In the genomic region with DNA sequence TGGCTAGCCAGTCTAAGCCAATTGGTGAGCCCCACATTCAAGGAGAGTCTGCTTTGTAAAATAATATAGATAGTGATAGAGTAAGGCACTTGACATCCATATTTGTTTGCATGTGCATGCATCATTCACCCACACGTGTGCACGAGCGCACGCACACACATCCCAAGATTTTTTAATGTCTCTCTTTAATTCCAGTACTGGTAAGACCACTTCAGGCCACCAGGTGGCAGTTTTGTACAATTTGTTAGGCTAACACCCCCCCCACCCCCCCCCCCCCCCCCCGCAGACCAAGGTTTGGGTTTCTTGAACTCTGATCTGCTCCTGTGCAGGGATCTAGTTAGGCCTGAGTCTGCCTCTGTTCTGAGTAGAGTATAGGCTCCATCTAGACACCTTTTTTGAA, we compare ENCODE assay signal across 14 mouse cellular contexts. TPM values are rescaled to one million over a fixed set of nuclear protein-coding genes. Genes with fewer than 3 reads are reported as not detected.
A peak's percentile ranks its signal among the peaks of the same experiment; 100 is the strongest.
DNase-seq lines count a peak whose midpoint lies in the region; ATAC-seq and TF ChIP-seq lines count a peak whose summit lies in the region.
"Had no signal": no experiment of that assay in that cellular context is flagged by ENCODE, and none has a peak within 500 bp of the region (broad histone marks: within the 10 kb centered on the region; RNA-seq: fewer than 3 reads in every experiment).

No protein-coding gene starts in this region.

- H3K9ac ChIP-seq in kidney, embryonic 16.5 days (replicated peaks; ENCODE audit: low read length): no peak overlapping the region
- no peak overlapping the region for H3K9ac ChIP-seq in stomach, postnatal 0 days (ENCODE audit: low read length)
- no peak overlapping the region for H3K9ac ChIP-seq in forebrain, embryonic 13.5 days
- H3K9ac ChIP-seq: liver, embryonic 15.5 days had no signal

- no peak for TF ChIP-seq POLR2A in kidney, adult 2 months (IDR thresholded peaks at IDR 0.05; ENCODE audit: low read depth, low read length)

- no peak for ATAC-seq in kidney, embryonic 16.5 days (ENCODE audit: low FRiP score, low TSS enrichment)
- no peak for ATAC-seq in stomach, postnatal 0 days (ENCODE audit: low FRiP score, low TSS enrichment)
- ATAC-seq in forebrain, embryonic 13.5 days: no peak

- H3K4me1 ChIP-seq in kidney, adult 2 months (ENCODE audit: control insufficient read depth, insufficient read depth, low read length): no peaks in the 10 kb centered on the region
- no peaks in the 10 kb centered on the region for H3K4me1 ChIP-seq in kidney, embryonic 16.5 days (ENCODE audit: insufficient read depth, low read length)
- no peaks in the 10 kb centered on the region for H3K4me1 ChIP-seq in stomach, postnatal 0 days (replicated peaks; ENCODE audit: control insufficient read depth, insufficient read depth)
- no peaks in the 10 kb centered on the region for H3K4me1 ChIP-seq in forebrain, embryonic 13.5 days
- H3K4me1 ChIP-seq: liver, embryonic 15.5 days had no signal

- no peak overlapping the region for H3K4me2 ChIP-seq in kidney, embryonic 16.5 days (replicated peaks; ENCODE audit: low read depth, low read length)
- no peak overlapping the region for H3K4me2 ChIP-seq in stomach, postnatal 0 days (replicated peaks; ENCODE audit: low read depth)
- no peak overlapping the region for H3K4me2 ChIP-seq in forebrain, embryonic 13.5 days
- H3K4me2 ChIP-seq: liver, embryonic 15.5 days had no signal

- no peaks in the 10 kb centered on the region for H3K36me3 ChIP-seq in kidney, adult 2 months (ENCODE audit: control insufficient read depth, insufficient read depth, low read length)
- no peaks in the 10 kb centered on the region for H3K36me3 ChIP-seq in kidney, embryonic 16.5 days (ENCODE audit: insufficient read depth, low read length)
- H3K36me3 ChIP-seq in stomach, postnatal 0 days (ENCODE audit: control insufficient read depth, insufficient read depth, low read length): no peaks in the 10 kb centered on the region
- H3K36me3 ChIP-seq in forebrain, embryonic 13.5 days (ENCODE audit: poor library complexity, severe bottlenecking): no peaks in the 10 kb centered on the region
- H3K36me3 ChIP-seq: liver, embryonic 15.5 days had no signal

- WGBS in kidney, adult 2 months: 77% methylated on average over 4 of the region's 5 CpGs
- WGBS in kidney, embryonic 16.5 days: 81% methylated on average over 4 of the region's 5 CpGs
- WGBS in stomach, postnatal 0 days: 87% methylated on average over 4 of the region's 5 CpGs
- WGBS in forebrain, embryonic 13.5 days: 89% methylated on average over 4 of the region's 5 CpGs

- 0 out of 2 replicates have a peak, but pooled peaks have one; percentile 20 for TF ChIP-seq CTCF in kidney, adult 2 months (conservative IDR thresholded peaks at IDR 0.05; ENCODE audit: insufficient read depth, insufficient read length, low read depth, low read length)
- TF ChIP-seq CTCF in stomach, postnatal 0 days (IDR thresholded peaks at IDR 0.05; ENCODE audit: low read depth): 0 out of 2 replicates have a peak, but pooled peaks have one; percentile 23

- no peak overlapping the region for H3K4me3 ChIP-seq in kidney, adult 2 months (ENCODE audit: insufficient read depth, low read depth, low read length)
- no peak overlapping the region for H3K4me3 ChIP-seq in kidney, embryonic 16.5 days (ENCODE audit: low read length)
- H3K4me3 ChIP-seq in stomach, postnatal 0 days (ENCODE audit: low read depth, low read length): no peak overlapping the region
- no peak overlapping the region for H3K4me3 ChIP-seq in forebrain, embryonic 13.5 days
- H3K4me3 ChIP-seq: liver, embryonic 15.5 days had no signal

- TF ChIP-seq EP300 in stomach, postnatal 0 days (optimal IDR thresholded peaks at IDR 0.05): no peak

- H3K27ac ChIP-seq in kidney, adult 2 months (ENCODE audit: insufficient read depth, low read depth, low read length): no peak overlapping the region
- H3K27ac ChIP-seq in kidney, embryonic 16.5 days (ENCODE audit: low read length): no peak overlapping the region
- H3K27ac ChIP-seq in stomach, postnatal 0 days (replicated peaks): no peak overlapping the region
- H3K27ac ChIP-seq in forebrain, embryonic 13.5 days: no peak overlapping the region
- H3K27ac ChIP-seq: liver, embryonic 15.5 days had no signal

- H3K9me3 ChIP-seq in kidney, embryonic 16.5 days (ENCODE audit: low read length): no peaks in the 10 kb centered on the region
- no peaks in the 10 kb centered on the region for H3K9me3 ChIP-seq in stomach, postnatal 0 days (ENCODE audit: control insufficient read depth, low read length)
- H3K9me3 ChIP-seq in forebrain, embryonic 13.5 days (replicated peaks): no peaks in the 10 kb centered on the region
- H3K9me3 ChIP-seq: liver, embryonic 15.5 days had no signal

- DNase-seq in adrenal gland, postnatal 14 days: peak; percentile 27
- DNase-seq in adrenal gland, postnatal 25 days: no peak
- DNase-seq in kidney, adult 2 months: peak; percentile 31
- peak; percentile 18 for DNase-seq in urinary bladder, postnatal 14 days (ENCODE audit: low spot score)
- no peak for DNase-seq in urinary bladder, adult 2 months (ENCODE audit: low spot score)
- no peak for DNase-seq in stomach, postnatal 0 days (ENCODE audit: low spot score)
- DNase-seq: cerebellum, adult 9-11 months had no signal

- no peaks in the 10 kb centered on the region for H3K27me3 ChIP-seq in kidney, adult 2 months (replicated peaks; ENCODE audit: control insufficient read depth, insufficient read depth, low read length)
- H3K27me3 ChIP-seq in kidney, embryonic 16.5 days (ENCODE audit: insufficient read depth, low read length): no peaks in the 10 kb centered on the region
- no peaks in the 10 kb centered on the region for H3K27me3 ChIP-seq in stomach, postnatal 0 days (ENCODE audit: control insufficient read depth, insufficient read depth, low read length)
- H3K27me3 ChIP-seq in forebrain, embryonic 13.5 days: peaks cover 8% of the 10 kb centered on the region; the same call in 1 of the 2 replicates
- H3K27me3 ChIP-seq: liver, embryonic 15.5 days had no signal

RNA-seq across cellular contexts. Expression of a gene that starts 46.9 kb away (rescaled TPM):
- total RNA-seq in adrenal gland, postnatal 14 days (2021): not detected in 2 replicates
- total RNA-seq in adrenal gland, postnatal 25 days (2021): not detected in 2 replicates
- polyA plus RNA-seq in kidney, adult 2 months (2012; rRNA removed): 0.09 and 0.10 TPM in 2 replicates
- not detected in 2 replicates for polyA plus RNA-seq in kidney, embryonic 16.5 days (2015; fragmentation: Nextera tagmentation; extraction: Ambion mirVana)
- polyA plus RNA-seq in urinary bladder, adult 2 months (2012; rRNA removed): not detected in 2 replicates
- not detected in 2 replicates for polyA plus RNA-seq in stomach, postnatal 0 days (2015; fragmentation: Nextera tagmentation; extraction: Ambion mirVana)
- polyA plus RNA-seq in forebrain, embryonic 13.5 days (2015; fragmentation: Nextera tagmentation; extraction: Ambion mirVana): not detected in 2 replicates
- total RNA-seq: gastrocnemius, adult 8-10 months had no signal
- polyA plus RNA-seq: large intestine, adult 2 months; liver, embryonic 15.5 days; neural tube, embryonic 14.5 days; testis, adult 2 months had no signal

Comparison
In these comparisons a context has a peak if more than half of its experiments do, and no peak if none do; other contexts are left out.
1. DNase-seq: peak in adrenal gland, postnatal 14 days (single experiment), kidney, adult 2 months (single experiment) and urinary bladder, postnatal 14 days (single experiment); none in adrenal gland, postnatal 25 days (single experiment), urinary bladder, adult 2 months (single experiment) and stomach, postnatal 0 days (single experiment).